Mouse (Mus musculus) lung, embryonic 14.5 days (tissue): ENCODE measurements at regions not wholly inside any gene's neighbourhood (a gene's known extent, or its start where the extent isn't known, plus 50 kb on each side); places are given as distances from the start of the nearest gene placed in this dataset.
A peak's percentile ranks its signal among the peaks of the same experiment; 100 is the strongest.

Experiments used
- ATAC-seq: fragments of 200-750 bp; cut with Nextera tagmentation; 2 replicates; pipeline ENCODE4 v1.8.0; 2017; ENCODE audit warnings: mild to moderate bottlenecking, moderate TSS enrichment, moderate library complexity; ENCODE audit not compliant: insufficient read depth
- DNase-seq: peaks from one replicate; pipeline ENCODE4 v3.0.0-alpha.2; 2015
- H3K27ac ChIP-seq: fragments of 300-500 bp; sonication (generic); 2 replicates; pipeline ENCODE4 v1.5.1; 2014; ENCODE audit warnings: low read depth, mild to moderate bottlenecking, moderate library complexity
- H3K27me3 ChIP-seq: fragments of 300-500 bp; sonication (generic); 2 replicates; pipeline ENCODE4 v1.6.1; 2014; ENCODE audit warnings: low read length, control low read depth; ENCODE audit not compliant: insufficient read depth
- H3K36me3 ChIP-seq: fragments of 300-500 bp; sonication (generic); 2 replicates; pipeline ENCODE4 v1.6.1; 2014; ENCODE audit warnings: control low read depth; ENCODE audit not compliant: insufficient read depth
- H3K4me1 ChIP-seq: fragments of 300-500 bp; sonication (generic); 2 replicates; pipeline ENCODE4 v1.6.1; 2014; ENCODE audit warnings: antibody characterized with exemption, control low read depth; ENCODE audit not compliant: insufficient read depth
- H3K4me2 ChIP-seq: fragments of 300-500 bp; sonication (generic); 2 replicates; pipeline ENCODE4 v1.6.1; 2014; ENCODE audit warnings: mild to moderate bottlenecking
- H3K4me3 ChIP-seq: fragments of 300-500 bp; sonication (generic); 2 replicates; pipeline ENCODE4 v1.5.1; 2014; ENCODE audit warnings: low read depth, low read length
- H3K9ac ChIP-seq: fragments of 300-500 bp; sonication (generic); 2 replicates; pipeline ENCODE4 v1.6.1; 2014
- H3K9me3 ChIP-seq: fragments of 300-500 bp; sonication (generic); 2 replicates; pipeline ENCODE4 v1.6.1; 2016; ENCODE audit warnings: low read depth, low read length, control low read depth
- CTCF ChIP-seq: IDR thresholded peaks from 2 replicates; pipeline ENCODE4 v1.5.1; 2016; ENCODE audit warnings: antibody characterized with exemption, low read depth
- WGBS: fragments of 180-500 bp; shearing (Covaris S2); extraction: QIAGEN DNeasy Blood & Tissue Kit; methylation state at CpG from one replicate; pipeline ENCODE4 v1.1.7; 2014; 5-methylcytosine and 5-hydroxymethylcytosine counted together

DNA sequence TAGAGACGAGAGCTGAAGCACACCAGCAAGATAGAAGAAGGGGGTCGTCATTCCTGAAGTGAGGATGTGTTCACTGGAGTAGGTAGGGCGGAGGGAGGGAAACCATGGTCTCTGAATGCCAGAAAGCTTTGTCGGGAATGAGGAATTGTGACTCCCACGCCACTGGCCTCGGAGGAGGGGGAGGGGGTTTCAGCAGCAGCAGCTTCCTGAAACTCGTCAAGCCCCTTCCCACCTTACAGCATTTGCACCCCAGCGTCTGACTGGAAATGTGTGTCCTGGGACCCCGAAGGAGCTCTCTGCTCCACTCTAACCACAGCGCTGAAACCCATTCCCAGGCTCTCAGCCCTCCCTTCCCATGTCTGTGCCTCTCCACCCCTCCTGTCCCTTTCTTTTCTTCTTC, 342.8 kb upstream of the Adgrl2 start:
- DNase-seq = no peak

DNA sequence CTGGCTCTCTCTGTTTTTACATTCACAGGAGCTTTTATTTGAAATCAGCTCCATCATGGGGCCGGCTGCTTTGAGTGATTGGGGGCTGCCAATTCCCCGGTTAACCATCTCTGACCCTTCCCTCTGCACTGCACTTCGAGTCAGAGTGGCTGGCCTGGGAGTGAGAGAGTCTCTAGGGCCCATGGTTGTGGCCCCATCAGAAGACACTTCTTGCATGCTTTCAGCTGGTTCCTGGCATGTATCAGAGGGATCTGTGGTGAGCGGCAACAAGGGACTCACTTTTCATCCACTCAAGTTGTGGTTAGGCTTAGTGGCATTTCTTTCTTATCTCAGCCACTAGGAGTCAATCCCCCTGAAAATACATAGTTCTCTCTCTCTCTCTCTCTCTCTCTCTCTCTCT, 341.8 kb upstream of the Adgrl2 start:
- Histone ChIP-seq H3K9ac (no peak overlapping the region), H3K27me3 (no peaks in the 10 kb centered on the region), H3K9me3 (no peaks in the 10 kb centered on the region), H3K4me3 (no peak overlapping the region), H3K36me3 (no peaks in the 10 kb centered on the region), H3K27ac (no peak overlapping the region), H3K4me1 (peaks cover 20% of the 10 kb centered on the region), H3K4me2 (no peak overlapping the region)
- DNase-seq (no peak), ATAC-seq (no peak)
- TF ChIP-seq CTCF = no peak
- 17% methylated on average over 4 of the region's 4 CpGs for whole genome bisulfite sequencing

More for the DNA sequence above, 342.8 kb upstream of the Adgrl2 start:
- peaks cover 20% of the 10 kb centered on the region for H3K4me1 ChIP-seq
- H3K27ac ChIP-seq = no peak overlapping the region
- H3K27me3 ChIP-seq = no peaks in the 10 kb centered on the region
- no peak overlapping the region for H3K4me2 ChIP-seq
- no peaks in the 10 kb centered on the region for H3K9me3 ChIP-seq
- WGBS = 38% methylated on average over 10 of the region's 10 CpGs
- no peak overlapping the region for H3K9ac ChIP-seq
- ATAC-seq = peak; percentile 16; the same call in 1 of the 2 replicates
- no peak overlapping the region for H3K4me3 ChIP-seq
- TF ChIP-seq CTCF = no peak
- no peaks in the 10 kb centered on the region for H3K36me3 ChIP-seq

DNA sequence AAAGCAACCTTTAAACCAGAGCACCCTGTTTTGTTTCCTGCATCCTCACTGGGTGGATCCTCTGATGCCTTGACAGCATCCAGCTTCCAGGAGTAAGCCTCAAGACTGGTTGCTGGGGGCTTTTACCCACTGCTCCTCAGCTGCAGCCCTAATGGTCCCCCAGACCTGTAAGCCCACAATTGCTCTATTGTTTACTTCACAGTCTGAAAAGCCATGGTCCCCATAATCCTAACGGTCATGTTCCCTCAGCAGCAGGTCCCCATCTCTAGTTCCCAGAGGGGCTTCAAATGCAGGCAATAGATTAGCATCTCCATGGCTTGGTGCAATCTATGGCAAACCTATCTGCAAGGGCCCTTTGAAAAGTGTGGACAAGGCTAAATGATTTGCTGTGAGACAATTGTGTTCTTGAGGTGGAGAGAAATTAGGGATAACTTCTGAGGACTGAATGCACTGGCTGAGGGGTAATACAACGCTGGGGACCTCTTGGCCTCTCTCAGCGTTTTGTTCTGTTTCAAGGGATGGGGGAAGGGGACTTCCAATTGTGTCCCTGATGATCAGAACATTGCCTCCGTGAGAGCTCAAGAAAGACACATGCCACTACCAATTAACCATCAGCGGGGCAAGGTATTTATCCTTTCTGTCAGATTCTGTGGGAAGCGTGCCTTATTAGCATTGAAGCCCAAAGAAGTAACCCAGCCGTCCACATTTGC, 341.1 kb upstream of the Adgrl2 start:
- Histone ChIP-seq H3K4me1 (peaks cover 20% of the 10 kb centered on the region), H3K4me2 (no peak overlapping the region), H3K9me3 (no peaks in the 10 kb centered on the region), H3K27ac (no peak overlapping the region), H3K9ac (no peak overlapping the region), H3K4me3 (no peak overlapping the region), H3K36me3 (no peaks in the 10 kb centered on the region), H3K27me3 (no peaks in the 10 kb centered on the region)
- TF ChIP-seq CTCF = no peak
- WGBS = 62% methylated on average over 7 of the region's 7 CpGs
- no peak for ATAC-seq
- DNase-seq = no peak

DNA sequence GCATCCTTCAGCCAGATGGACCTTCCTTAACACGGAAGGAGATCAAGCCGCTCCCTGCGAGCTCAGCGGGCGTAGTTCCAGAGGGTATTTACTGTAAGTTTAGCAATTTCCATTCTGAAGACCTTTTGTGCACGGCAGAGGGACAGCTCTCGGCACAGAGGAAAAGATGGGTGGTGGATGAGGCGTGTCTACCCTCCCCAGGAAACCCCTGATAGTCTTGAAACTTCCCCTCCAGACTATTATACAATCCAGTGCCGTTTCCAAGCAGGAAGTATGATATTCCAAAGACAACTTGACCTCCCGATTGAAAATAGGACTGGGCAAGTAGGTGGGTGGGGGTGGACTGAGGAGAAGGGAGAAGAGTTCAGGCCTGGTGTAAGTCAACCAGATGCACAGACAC, 340.4 kb upstream of the Adgrl2 start:
- H3K4me1 ChIP-seq = peaks cover 19% of the 10 kb centered on the region
- 71% methylated on average over 10 of the region's 10 CpGs for WGBS
- peak; percentile 49 for DNase-seq
- no peak overlapping the region for H3K4me2 ChIP-seq
- no peaks in the 10 kb centered on the region for H3K27me3 ChIP-seq
- H3K9ac ChIP-seq = no peak overlapping the region
- no peak for TF ChIP-seq CTCF
- no peaks in the 10 kb centered on the region for H3K9me3 ChIP-seq
- H3K27ac ChIP-seq = no peak overlapping the region
- no peaks in the 10 kb centered on the region for H3K36me3 ChIP-seq
- no peak overlapping the region for H3K4me3 ChIP-seq
- no peak for ATAC-seq

DNA sequence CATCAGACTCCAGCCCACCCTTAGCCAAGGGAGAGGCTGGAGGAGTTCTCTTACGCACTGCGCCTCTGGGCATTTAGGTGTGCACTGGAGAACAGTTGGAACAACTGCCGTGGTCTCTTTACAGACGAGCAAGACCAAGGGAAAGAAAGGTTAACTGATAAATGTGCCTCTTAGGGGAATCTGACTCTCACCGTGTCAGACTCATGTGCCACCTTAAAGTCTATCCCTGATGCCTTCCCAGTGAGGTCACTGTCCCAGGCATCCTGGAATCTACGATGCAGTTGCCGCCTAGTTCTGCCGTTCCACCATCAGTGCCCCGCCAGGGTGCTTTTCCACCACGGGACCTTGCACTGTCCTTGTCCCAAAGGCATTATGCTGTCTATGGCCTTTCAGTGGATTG, 339.7 kb upstream of the Adgrl2 start:
- Histone ChIP-seq H3K9me3 (no peaks in the 10 kb centered on the region), H3K4me3 (no peak overlapping the region), H3K36me3 (no peaks in the 10 kb centered on the region), H3K27me3 (no peaks in the 10 kb centered on the region), H3K4me2 (no peak overlapping the region), H3K9ac (no peak overlapping the region), H3K4me1 (peaks cover 17% of the 10 kb centered on the region), H3K27ac (no peak overlapping the region)
- DNase-seq (no peak), ATAC-seq (no peak)
- TF ChIP-seq CTCF = no peak
- WGBS = 85% methylated on average over 10 of the region's 10 CpGs

DNA sequence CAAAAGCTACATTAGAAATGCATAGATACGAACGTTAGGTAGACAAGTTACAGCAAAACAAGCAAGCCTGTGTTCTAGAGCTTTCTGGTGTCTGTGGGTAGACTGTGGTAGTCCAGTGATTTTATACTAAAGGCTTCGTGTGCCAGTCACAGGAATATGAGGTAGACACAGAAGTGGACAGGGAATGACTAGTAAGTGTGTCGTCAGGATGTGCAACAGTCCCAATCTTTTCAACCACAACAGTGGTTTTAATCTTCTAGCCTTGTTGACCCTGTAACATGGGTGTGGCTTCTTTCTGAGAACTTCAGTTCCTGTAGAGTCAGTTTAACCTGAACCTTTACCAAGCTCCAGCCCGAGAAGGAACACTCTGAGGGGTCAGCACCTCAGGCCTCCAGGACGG, 339.3 kb upstream of the Adgrl2 start:
- ATAC-seq (no peak), DNase-seq (no peak)
- TF ChIP-seq CTCF = no peak
- H3K27ac ChIP-seq = no peak overlapping the region
- WGBS = 80% methylated on average over 6 of the region's 6 CpGs
- H3K4me1 ChIP-seq = peaks cover 12% of the 10 kb centered on the region
- no peaks in the 10 kb centered on the region for H3K27me3 ChIP-seq
- no peaks in the 10 kb centered on the region for H3K36me3 ChIP-seq
- H3K4me2 ChIP-seq = no peak overlapping the region
- no peak overlapping the region for H3K4me3 ChIP-seq
- no peaks in the 10 kb centered on the region for H3K9me3 ChIP-seq
- H3K9ac ChIP-seq = no peak overlapping the region

DNA sequence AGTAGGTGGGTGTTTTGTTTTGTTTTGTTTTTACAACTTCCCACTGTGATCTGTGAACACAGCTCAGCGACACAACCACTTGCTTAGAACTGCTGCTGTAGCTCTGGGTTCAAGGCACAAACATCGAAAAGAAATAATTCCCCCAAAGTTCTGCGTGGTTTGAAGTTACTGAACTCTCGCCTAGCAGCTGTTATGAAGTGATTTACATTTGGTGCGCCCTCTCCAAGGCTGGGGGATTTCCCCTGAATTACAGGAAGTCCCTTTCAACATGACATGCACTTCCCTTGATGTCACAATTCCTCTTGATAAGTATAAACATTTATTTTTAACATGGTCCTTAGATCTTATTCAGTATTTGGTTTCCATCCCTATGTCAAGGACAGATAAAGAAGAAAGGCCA, 336.3 kb upstream of the Adgrl2 start:
- Histone ChIP-seq H3K4me3 (no peak overlapping the region), H3K9me3 (no peaks in the 10 kb centered on the region), H3K27ac (no peak overlapping the region), H3K4me2 (no peak overlapping the region), H3K4me1 (no peaks in the 10 kb centered on the region), H3K36me3 (no peaks in the 10 kb centered on the region), H3K27me3 (no peaks in the 10 kb centered on the region), H3K9ac (no peak overlapping the region)
- ATAC-seq (peak; percentile 76; the same call in 1 of the 2 replicates), DNase-seq (peak; percentile 80)
- 23% methylated on average over 5 of the region's 5 CpGs for WGBS
- no peak for TF ChIP-seq CTCF
